Mouse (Mus musculus): ENCODE data around the gene Rffl.

DNA sequence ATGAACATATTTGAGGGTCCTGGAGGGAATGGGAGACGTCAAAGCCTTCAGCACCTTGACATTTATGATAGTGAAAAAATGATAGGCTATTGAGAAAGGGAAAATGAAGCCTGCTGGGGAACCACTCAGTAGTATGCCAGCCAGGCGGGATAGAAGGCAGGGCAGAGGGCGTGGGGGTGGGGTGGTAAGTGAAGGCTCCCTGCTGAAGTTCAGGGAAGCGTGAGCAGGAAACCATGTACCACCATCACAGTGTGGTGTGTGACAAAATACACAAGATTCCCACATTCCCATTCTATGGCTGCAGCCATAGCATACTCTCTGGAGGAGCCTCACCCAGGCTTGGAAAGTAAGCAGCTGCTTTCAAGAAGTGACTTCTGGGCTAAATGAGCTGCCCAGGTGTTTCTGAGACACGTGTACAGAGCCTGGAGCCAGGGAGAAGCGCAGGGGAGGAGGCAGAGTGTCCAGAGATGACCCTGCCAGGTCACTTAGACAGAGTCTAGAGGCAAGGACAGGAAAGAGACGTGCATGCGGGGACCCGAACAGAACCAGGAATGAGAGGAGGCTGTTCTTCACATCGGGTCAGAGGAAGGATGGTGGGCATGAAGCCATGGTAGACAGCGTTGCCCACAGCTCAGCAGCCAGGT is 26.1 kb downstream of the Rffl start:
- TF ChIP-seq POLR2A (IDR thresholded peaks at IDR 0.05; ENCODE audit: borderline replicate concordance, extremely low read depth, insufficient read depth, insufficient read length, poor library complexity, severe bottlenecking) (no peak), CTCF (IDR thresholded peaks at IDR 0.05; ENCODE audit: borderline replicate concordance, extremely low read depth, insufficient read depth, insufficient read length) (no peak)

All from brain, embryonic 14.5 days (tissue).